Comparison of ENCODE assay signal across 8 mouse cellular contexts in genomic region chr6:113045575-113045974, GRCm38 (mm10). TPM values are rescaled to one million over a fixed set of nuclear protein-coding genes. Genes with fewer than 3 reads are reported as not detected.
DNase-seq lines count a peak whose midpoint lies in the region; ATAC-seq and TF ChIP-seq lines count a peak whose summit lies in the region.

No protein-coding gene starts in this region.

- no peaks in the 10 kb centered on the region for H3K27me3 ChIP-seq in lung, embryonic 15.5 days
- no peaks in the 10 kb centered on the region for H3K27me3 ChIP-seq in heart, postnatal 0 days (ENCODE audit: control insufficient read depth, insufficient read depth, low read length)
- no peaks in the 10 kb centered on the region for H3K27me3 ChIP-seq in liver, embryonic 16.5 days (ENCODE audit: control insufficient read depth, insufficient read depth, low read depth, low read length)

- no peaks in the 10 kb centered on the region for H3K9me3 ChIP-seq in lung, embryonic 15.5 days
- H3K9me3 ChIP-seq in heart, postnatal 0 days (replicated peaks; ENCODE audit: control insufficient read depth, low read length) = no peaks in the 10 kb centered on the region
- no peaks in the 10 kb centered on the region for H3K9me3 ChIP-seq in liver, embryonic 16.5 days (replicated peaks; ENCODE audit: control insufficient read depth, low read length)

- ATAC-seq in lung, embryonic 15.5 days (ENCODE audit: borderline replicate concordance, extremely low read depth, low FRiP score, low TSS enrichment) = peak; percentile 31
- no peak for ATAC-seq in heart, postnatal 0 days (ENCODE audit: insufficient read depth, low read depth)
- peak; percentile 3; the same call in 1 of the 2 replicates for ATAC-seq in liver, embryonic 16.5 days (ENCODE audit: low read depth)

- peaks cover 16% of the 10 kb centered on the region for H3K4me1 ChIP-seq in lung, embryonic 15.5 days
- H3K4me1 ChIP-seq in heart, postnatal 0 days (ENCODE audit: control insufficient read depth, insufficient read depth) = peaks cover 13% of the 10 kb centered on the region; the same call in 1 of the 2 replicates
- peaks cover 42% of the 10 kb centered on the region for H3K4me1 ChIP-seq in liver, embryonic 16.5 days (ENCODE audit: control insufficient read depth, low read depth, low read length)

- DNase-seq in lung, postnatal 4 days = no peak
- peak; percentile 7 for DNase-seq in brain, embryonic 14.5 days (ENCODE audit: low read depth)
- no peak for DNase-seq in heart, postnatal 0 days (ENCODE audit: low spot score)
- DNase-seq in B cell, adult 2 months = no peak
- no peak for DNase-seq in retina, postnatal 1 day
- DNase-seq in layer of hippocampus, postnatal 14 days (ENCODE audit: low spot score in 2 of 2) = no peak

- peak overlapping the region; percentile 60 for H3K4me3 ChIP-seq in lung, embryonic 15.5 days
- H3K4me3 ChIP-seq in heart, postnatal 0 days (ENCODE audit: low read depth, low read length) = peak overlapping the region; percentile 73
- H3K4me3 ChIP-seq in liver, embryonic 16.5 days (ENCODE audit: low read depth, low read length) = peak overlapping the region; percentile 89

- no peak for TF ChIP-seq EP300 in heart, postnatal 0 days (IDR thresholded peaks at IDR 0.05; ENCODE audit: low read depth)

- peak overlapping the region; percentile 57 for H3K9ac ChIP-seq in lung, embryonic 15.5 days
- H3K9ac ChIP-seq in heart, postnatal 0 days (replicated peaks; ENCODE audit: low read depth, low read length) = peak overlapping the region; percentile 64
- peak overlapping the region; percentile 84 for H3K9ac ChIP-seq in liver, embryonic 16.5 days (ENCODE audit: low read depth, low read length)

- no peak for TF ChIP-seq POLR2A in brain, embryonic 14.5 days (IDR thresholded peaks at IDR 0.05; ENCODE audit: borderline replicate concordance, extremely low read depth, insufficient read depth, insufficient read length, poor library complexity, severe bottlenecking)

- peak overlapping the region; percentile 61 for H3K4me2 ChIP-seq in lung, embryonic 15.5 days
- H3K4me2 ChIP-seq in heart, postnatal 0 days (ENCODE audit: low read depth, low read length) = peak overlapping the region; percentile 71
- H3K4me2 ChIP-seq in liver, embryonic 16.5 days (ENCODE audit: low read depth, low read length) = peak overlapping the region; percentile 99

- under 1% methylated on average over 11 of the region's 11 CpGs for WGBS in lung, embryonic 15.5 days
- WGBS in heart, postnatal 0 days = 2% methylated on average over 11 of the region's 11 CpGs
- under 1% methylated on average over 11 of the region's 11 CpGs for WGBS in liver, embryonic 16.5 days (ENCODE audit: insufficient replicate concordance)

- peaks cover 4% of the 10 kb centered on the region; the same call in 1 of the 2 replicates for H3K36me3 ChIP-seq in lung, embryonic 15.5 days
- peaks cover 17% of the 10 kb centered on the region for H3K36me3 ChIP-seq in heart, postnatal 0 days (replicated peaks; ENCODE audit: control insufficient read depth, insufficient read depth, low read length)
- no peaks in the 10 kb centered on the region; the same call in 1 of the 2 replicates for H3K36me3 ChIP-seq in liver, embryonic 16.5 days (ENCODE audit: control insufficient read depth, insufficient read depth)

- H3K27ac ChIP-seq in lung, embryonic 15.5 days = peak overlapping the region; percentile 90
- H3K27ac ChIP-seq in heart, postnatal 0 days (ENCODE audit: low read depth) = peak overlapping the region; percentile 95
- peak overlapping the region; percentile 90 for H3K27ac ChIP-seq in liver, embryonic 16.5 days (ENCODE audit: low read length)

- no peak for TF ChIP-seq CTCF in brain, embryonic 14.5 days (IDR thresholded peaks at IDR 0.05; ENCODE audit: borderline replicate concordance, extremely low read depth, insufficient read depth, insufficient read length)
- no peak for TF ChIP-seq CTCF in heart, postnatal 0 days (IDR thresholded peaks at IDR 0.05; ENCODE audit: low read depth)

RNA-seq across cellular contexts. Expression of gene Thumpd3, which starts 0.5 kb away (rescaled TPM):
- polyA plus RNA-seq in lung, embryonic 15.5 days (2015; fragmentation: Nextera tagmentation; extraction: Ambion mirVana) = 43.0 and 50.8 TPM in 2 replicates
- 28.5 and 29.4 TPM in 2 replicates for polyA plus RNA-seq in brain, embryonic 14.5 days (2012; rRNA removed)
- total RNA-seq in heart, postnatal 0 days (2014; rRNA removed; ENCODE audit: low replicate concordance) = 22.6 and 29.8 TPM in 2 replicates
- polyA plus RNA-seq in heart, postnatal 0 days (2015; fragmentation: Nextera tagmentation; extraction: Ambion mirVana) = 28.3 and 28.8 TPM in 2 replicates
- polyA plus RNA-seq in liver, embryonic 16.5 days (2015; fragmentation: Nextera tagmentation; extraction: Ambion mirVana) = 29.5 and 30.0 TPM in 2 replicates
- total RNA-seq in layer of hippocampus, postnatal 14 days (2021) = 10 to 100 TPM; 31.5 to 33.1 TPM

RNA-seq across cellular contexts. Expression of gene Setd5, which starts 31.6 kb away (rescaled TPM):
- 69.5 and 77.2 TPM in 2 replicates for polyA plus RNA-seq in lung, embryonic 15.5 days (2015; fragmentation: Nextera tagmentation; extraction: Ambion mirVana)
- 55.2 and 77.4 TPM in 2 replicates for polyA plus RNA-seq in brain, embryonic 14.5 days (2012; rRNA removed)
- 55.0 and 62.3 TPM in 2 replicates for total RNA-seq in heart, postnatal 0 days (2014; rRNA removed; ENCODE audit: low replicate concordance)
- 27.5 and 28.1 TPM in 2 replicates for polyA plus RNA-seq in heart, postnatal 0 days (2015; fragmentation: Nextera tagmentation; extraction: Ambion mirVana)
- polyA plus RNA-seq in liver, embryonic 16.5 days (2015; fragmentation: Nextera tagmentation; extraction: Ambion mirVana) = 18.4 and 20.1 TPM in 2 replicates
- total RNA-seq in layer of hippocampus, postnatal 14 days (2021) = 100 to 1,000 TPM; 116 to 125 TPM
